Mouse (Mus musculus) bone marrow macrophage, adult 2 months (primary cell): ENCODE data around the gene BC016579.

Source experiments
- CTCF ChIP-seq: IDR thresholded peaks from 2 replicates; pipeline ENCODE4 v1.5.1; 2012; ENCODE audit warnings: low read depth, mild to moderate bottlenecking, low read length, moderate library complexity
- POLR2A ChIP-seq: IDR thresholded peaks from 2 replicates; pipeline ENCODE4 v1.6.1; 2012; ENCODE audit warnings: mild to moderate bottlenecking, low read depth, low read length, borderline replicate concordance

DNA sequence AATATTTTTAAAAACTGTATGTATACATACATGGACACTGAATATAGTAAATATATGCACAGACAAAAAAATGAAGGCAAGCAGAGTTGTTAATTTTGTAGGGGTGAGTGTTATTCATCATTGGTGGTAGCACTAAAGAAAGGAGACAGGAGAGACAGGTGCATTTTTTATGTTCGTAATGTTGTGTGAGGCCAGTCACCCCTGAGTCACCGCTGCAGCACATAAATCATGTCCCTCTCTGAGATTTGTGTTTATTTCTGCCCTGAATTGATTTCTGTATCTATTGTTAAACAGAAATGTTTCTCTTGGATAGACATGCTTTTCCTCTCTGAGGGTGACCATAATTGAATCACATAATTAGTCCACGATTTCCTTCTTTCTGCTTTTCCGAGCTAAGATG, 21.4 kb downstream of the BC016579 start:
- TF ChIP-seq CTCF: no peak
- TF ChIP-seq POLR2A: no peak
